Mouse (Mus musculus) 416B (cell line): ENCODE results near the gene Ngef.

ENCODE experiments used
- DNase-seq: peaks from one replicate; pipeline ENCODE4 v3.0.0; 2011; ENCODE audit warnings: low read depth

Ngef gene

GRCm38 (mm10) chr1:87573800-87574215 is at the start of gene Ngef:
Gene Ngef (minus strand): TSS chr1:87573870.
- DNase-seq: no peak

DNA sequence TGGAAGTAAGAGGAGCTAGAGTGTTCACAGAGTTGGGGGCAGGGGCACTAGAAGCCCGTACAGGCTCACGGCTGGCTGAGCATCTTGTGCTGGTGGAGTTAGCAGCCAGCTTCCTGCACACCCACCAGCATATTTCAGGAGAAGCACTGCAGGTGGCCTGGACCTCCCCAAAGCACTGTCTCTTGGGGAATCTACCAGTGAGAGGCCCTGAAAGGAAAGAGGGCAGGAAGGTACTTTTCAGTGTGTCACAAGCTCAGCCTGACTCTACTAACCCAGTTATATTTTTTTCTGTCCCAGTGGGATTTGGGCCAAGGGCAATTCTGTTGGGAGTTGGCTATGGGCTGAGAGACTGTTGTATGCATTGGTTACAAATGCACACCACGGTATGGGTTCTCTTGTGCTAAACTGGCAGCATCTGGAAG is 48.2 kb upstream of the Ngef start:
- no peak for DNase-seq

DNA sequence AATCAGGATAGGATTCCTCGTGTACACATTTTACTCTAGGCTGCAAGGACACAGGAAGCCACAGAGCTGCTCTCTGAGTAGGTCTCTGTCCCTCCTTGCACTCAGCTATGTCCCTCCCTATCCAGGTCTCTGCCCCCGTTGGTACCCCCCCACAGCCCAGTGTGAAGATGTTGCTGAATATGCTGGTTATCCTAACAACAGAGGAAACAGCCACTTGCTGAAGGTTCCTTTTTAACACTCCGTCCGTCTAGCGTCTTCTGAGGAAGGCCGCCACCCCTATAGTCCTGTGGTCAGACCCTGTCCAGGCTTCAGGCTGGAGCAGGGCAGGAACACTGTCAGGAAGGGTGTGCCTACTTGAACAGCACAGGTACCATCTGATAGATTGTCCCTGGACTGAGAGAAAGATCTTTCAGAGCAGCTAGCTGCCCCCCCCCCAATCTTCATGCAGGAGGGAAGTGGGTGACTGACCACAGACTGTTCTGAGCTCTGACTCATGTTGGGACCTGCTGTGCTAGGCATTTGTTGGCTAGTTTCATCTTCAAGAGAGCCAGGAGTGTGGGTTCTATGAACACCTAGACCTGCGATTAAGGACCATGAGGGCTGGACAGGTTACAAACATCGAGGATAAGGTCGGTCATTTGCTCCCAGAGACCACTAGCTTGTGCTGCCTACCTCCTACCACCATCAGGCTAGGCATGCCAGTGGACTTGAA is 47.6 kb upstream of the Ngef start:
- peak; percentile 90 for DNase-seq

GRCm38 (mm10) chr1:87620693-87621092 is 47.0 kb upstream of the Ngef start:
- no peak for DNase-seq

DNA sequence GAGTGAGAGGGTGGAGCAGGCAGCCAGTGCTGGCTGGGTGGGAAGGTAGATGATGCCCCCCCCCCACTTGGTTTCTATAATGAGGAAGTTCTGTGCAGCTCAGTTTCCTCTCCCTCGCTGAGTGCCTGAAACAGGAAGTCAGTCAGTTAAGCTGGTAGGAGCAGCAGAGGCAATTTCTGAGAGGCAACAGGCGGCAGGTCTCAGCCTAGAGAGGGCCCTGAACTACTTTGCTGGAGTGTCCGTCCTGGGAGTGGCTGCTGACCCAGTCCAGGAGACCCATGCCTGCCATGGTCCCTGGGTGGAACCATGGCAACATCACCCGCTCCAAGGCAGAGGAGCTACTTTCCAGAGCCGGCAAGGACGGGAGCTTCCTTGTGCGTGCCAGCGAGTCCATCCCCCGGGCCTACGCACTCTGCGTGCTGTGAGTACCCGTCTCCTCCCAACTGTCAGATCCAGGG is 46.6 kb upstream of the Ngef start, which contains the start of gene Inpp5d:
TSS of gene Inpp5d (plus strand) at position 102 of the 458 bp plus-strand sequence.
- peak; percentile 91 for DNase-seq

GRCm38 (mm10) chr1:87614576-87615295 is 41.1 kb upstream of the Ngef start:
- no peak for DNase-seq

DNA sequence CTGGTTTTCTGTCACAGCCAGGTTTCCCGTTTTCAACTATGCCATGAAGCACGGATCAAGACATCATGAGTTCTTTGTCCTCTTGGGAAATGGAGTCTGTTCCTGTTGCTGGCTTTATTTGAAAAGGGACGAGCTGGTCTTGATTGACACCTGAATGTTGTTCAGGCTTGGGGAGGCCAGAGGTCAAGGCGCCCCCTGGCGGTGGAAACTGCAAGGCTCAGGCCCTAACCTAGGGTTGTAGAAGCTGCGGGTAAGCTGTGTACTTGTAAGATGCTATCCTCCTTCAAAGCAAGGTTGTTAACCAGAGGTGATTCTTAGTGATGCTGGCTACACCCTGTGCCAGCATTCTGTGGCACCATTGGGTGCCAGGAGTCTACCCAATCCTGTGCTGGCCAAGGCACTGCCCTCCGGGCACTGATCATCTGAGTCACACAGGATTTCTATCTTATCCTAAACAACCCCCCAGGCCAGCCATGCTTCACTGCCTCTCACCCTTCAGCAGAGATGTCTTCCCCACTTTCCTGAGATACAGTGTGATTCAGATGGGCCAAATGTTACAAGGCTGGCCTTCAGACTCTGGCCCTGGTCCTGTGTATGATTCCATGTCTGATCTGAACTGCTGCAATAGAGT is 34.9 kb upstream of the Ngef start:
- peak; percentile 80 for DNase-seq

DNA sequence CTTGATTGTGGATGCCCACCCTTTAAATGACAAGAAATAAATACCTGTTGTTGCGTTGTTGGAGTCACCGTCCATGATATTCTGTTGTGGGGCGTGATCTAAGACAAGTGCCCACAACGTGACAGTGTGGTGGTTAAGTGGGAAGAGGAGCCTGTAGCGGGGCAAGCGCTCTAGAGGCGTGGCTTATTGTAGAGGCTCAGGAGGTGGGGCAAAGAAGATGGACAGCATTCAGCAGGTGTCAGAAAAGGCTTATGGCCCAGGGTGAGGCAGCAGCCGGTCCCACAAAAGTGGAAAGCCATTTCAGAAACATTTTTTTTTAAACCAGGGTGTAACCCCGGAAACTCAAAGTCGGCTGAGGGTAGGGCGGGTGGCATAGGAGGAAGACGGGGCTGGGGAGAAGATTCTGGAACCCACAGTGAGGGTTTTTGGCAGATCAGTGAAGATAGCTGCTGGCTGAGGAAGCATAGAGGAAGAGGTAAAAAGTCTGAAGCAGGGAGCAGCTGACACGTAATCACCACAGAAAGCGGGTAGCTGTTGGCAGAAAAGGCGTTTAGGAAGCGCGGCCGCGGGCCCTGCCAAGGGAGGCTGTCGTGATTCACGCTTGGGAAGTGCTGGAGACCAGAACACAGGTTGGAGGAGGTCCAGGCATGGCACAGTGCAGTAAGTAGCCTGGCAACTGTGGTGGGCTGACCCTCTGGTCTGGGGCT is 33.9 kb upstream of the Ngef start:
- DNase-seq: peak; percentile 87

- no peak for DNase-seq
Observed at GRCm38 (mm10) chr1:87605296-87605695, 31.6 kb upstream of the Ngef start.

DNA sequence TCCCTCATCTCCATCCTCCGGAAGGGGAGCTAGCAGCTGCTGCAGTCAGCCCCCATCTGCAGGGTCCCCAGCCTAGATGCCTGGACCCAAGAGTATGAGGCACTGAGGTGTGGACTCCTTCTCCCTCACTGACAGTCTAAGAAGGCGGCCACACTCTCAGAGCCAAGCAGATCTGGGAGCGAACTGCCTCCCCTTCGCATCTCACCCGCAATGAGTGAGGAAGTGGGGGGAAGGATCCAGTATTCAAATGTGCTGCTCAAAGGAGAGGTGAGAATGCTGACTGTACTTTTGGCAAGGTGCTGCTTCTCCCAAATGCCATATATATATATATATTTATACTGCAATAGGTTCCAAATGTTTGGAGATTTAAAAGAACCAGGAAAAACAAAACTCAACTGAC is 29.7 kb upstream of the Ngef start:
- no peak for DNase-seq

DNA sequence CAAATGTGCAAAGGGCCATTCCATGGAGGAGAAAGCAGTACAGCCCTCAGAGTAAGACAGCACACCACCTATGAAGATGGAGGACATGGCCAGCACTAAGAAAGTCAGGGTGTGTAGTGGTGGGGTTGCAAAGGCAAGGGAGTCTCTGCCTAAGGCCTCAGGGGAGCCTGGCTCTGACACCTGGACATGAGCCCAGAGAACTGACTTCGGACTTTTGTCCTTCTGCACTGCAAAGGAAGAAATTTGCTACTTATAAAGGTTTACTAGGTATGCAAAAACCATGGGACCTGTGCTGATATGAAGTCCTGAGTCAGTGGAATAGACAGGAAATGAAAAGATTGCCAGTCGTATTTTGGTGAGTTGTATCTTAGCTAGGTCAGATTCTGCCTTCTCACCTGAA is 28.1 kb upstream of the Ngef start:
- DNase-seq: no peak

- no peak for DNase-seq
Observed at GRCm38 (mm10) chr1:87600533-87600932, 26.9 kb upstream of the Ngef start.

DNA sequence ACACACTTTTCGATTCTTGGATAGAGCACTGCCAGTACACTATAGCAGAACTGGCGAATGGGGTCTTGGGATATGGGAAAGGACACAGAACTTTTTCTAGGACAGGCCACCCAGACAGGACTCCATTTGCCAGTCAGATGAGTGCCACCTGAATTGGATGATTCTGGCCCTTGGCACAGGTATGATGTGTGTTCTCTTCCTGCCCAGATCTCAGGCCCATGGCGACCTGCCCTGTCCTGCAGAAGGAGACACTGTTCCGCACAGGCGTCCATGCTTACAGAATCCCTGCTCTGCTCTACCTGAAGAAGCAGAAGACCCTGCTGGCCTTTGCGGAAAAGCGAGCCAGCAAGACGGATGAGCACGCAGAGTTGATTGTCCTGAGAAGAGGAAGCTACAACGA is 21.0 kb upstream of the Ngef start:
- no peak for DNase-seq

DNA sequence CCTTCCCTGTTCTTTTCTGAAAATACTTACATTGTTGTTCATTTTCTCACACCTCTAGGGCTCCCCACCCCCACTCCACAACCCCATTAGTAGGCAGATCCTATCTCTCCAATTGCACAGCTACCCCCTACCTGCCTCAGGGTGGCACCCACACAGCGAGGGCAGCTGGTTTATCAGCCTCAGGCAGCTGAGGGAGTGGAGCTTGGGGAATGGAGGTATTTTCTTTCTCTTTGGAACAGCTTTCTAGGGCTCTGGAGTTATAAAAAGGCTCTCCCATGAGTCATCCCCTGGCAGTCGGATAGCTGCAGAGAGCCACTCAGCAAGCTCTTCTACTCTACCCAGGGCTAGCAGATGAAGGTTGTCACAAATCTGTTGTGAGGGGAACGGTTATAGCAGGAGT is 20.6 kb upstream of the Ngef start:
- DNase-seq: no peak

DNA sequence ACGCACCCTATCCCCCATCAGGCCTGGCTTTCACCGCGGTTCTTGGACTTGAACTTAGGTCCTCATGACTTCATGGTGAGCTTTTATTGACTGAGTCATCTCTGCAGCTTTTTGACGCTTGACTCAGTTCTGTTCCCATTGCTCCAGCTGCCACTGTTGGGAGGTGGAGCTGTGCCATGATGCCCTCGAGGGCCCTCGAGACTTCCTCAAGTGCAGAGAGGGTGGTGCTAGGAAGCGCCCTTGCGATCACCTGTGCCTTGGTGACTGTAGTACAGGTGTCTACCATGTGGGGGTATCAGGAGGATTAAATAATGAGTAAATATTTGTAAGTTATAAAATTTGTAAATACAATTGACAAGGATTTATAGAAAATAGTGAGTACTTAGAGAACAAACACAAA is 16.3 kb upstream of the Ngef start:
- DNase-seq: no peak

DNA sequence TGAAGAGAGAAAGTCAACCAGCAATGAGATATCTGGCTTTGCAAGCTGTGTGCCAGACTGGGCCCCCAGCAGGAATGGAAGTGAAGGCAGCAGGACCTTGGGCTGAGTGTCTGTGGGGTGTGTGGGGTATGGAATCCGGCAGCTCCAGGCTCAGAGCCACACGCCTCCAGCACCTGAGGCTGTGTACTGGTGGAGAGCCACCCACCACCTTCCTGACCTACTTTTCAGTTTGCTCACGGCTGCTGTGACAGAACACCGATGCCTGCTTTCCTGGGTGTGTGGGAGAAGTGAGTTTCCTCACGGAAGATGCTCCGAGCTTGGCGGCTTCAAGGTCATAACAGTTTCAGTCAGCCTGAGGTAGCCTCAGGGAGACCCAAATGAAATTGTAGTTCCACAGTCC is 15.5 kb upstream of the Ngef start:
- DNase-seq: no peak

GRCm38 (mm10) chr1:87580824-87581223 is 7.2 kb upstream of the Ngef start:
- DNase-seq: peak; percentile 31

DNA sequence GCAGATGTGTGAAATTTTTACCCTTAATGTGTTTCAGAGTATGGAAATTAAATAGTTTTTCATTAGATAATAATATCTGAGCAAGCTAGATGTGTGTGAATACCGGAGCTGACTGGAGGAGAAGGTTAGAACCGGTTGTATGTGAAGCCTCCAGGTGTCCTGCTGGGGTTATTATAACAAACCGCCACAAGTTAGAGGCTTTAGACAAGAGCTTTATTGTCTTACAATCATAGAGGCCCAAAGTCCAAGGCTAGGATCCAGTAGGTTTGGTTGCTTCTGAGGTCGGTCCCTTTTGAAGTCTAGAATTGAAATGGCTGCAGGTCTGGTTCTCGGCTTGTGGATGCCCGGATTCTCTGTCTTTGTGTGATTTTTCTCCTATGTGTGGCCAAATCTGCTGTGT is 5.3 kb upstream of the Ngef start:
- no peak for DNase-seq

- DNase-seq: no peak
Observed at GRCm38 (mm10) chr1:87574785-87575184, 1.1 kb upstream of the Ngef start.

DNA sequence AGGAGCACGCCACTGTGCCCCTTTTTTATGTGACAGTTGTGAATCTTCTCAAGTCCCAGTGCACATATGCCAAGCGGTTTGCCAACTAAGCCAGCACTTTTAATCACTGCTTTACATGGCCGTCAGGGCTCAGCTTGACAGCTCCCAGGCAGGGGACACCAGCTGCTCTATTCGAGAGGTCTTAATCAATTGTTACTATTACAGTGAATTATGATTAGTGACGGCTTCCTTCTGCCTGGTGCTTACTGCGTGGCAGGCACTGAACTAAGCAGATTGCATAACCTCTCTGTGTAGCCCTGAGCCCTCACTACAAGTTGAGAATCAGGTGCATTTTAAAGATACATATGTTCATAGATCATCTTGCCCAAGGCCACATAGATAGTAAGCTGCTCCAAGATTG is 683 bp upstream of the Ngef start:
- no peak for DNase-seq

DNA sequence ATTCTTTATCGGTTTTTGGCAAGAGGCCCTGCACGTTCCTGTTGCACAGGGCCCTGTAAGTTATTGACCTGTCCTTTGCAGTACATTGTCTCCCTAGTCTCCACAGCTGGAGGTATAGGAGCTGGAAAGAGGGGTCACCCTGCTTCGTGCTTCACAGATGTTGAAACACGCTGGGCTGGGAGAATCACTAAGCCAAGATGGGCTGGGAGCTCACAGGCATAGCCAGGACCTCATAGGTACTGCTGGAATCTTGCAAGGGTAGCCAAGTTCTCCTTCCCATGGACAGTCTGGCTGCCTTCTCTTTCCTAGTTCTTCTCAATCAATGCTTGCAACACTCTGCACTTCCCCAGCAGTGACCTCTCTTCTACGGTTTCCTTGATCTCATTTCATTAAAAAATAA is 409 bp downstream of the Ngef start:
- DNase-seq: no peak

DNA sequence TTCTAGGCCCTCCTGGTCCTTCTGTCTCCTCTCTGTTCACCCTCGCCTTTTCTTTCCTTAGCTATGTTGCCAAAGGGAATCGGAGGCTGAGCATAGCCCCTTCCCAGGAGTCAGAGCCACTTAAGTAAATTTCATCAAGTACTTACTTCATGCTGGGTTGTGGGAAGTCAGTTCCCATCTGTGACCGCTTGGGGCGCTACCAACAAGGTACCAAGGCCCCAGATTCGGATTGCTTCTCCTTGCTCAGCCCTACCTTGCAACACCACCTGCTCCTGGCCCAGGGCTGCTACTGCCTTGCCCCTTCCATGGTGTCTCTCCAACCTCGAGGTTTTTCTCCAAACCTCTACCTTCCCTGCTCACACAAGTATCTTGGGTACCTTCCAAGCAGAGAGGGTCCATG is 5.3 kb downstream of the Ngef start:
- peak; percentile 52 for DNase-seq
